Mouse (Mus musculus): ENCODE results near the gene Akt3. TPM values are rescaled to one million over a fixed set of nuclear protein-coding genes. Genes with fewer than 3 reads are reported as not detected.

Gene Akt3
- polyA plus RNA-seq, 1 experiment, result 15.1 TPM

GRCm38 (mm10) chr1:177019668-177020067, 238.3 kb downstream of the Akt3 start:
- 92% methylated on average over 5 of the region's 5 CpGs for WGBS
- DNase-seq, result no peak
- Histone ChIP-seq H3K4me1 (ENCODE audit: control insufficient read depth, insufficient read depth, low read length) (peaks cover 7% of the 10 kb centered on the region; the same call in 1 of the 2 replicates), H3K4me3 (replicated peaks; ENCODE audit: extremely low read depth, low read depth, low read length) (no peak overlapping the region)
- no peak for TF ChIP-seq POLR2A (IDR thresholded peaks at IDR 0.05; ENCODE audit: borderline replicate concordance, extremely low read depth, low read depth, low read length)
- no peak for TF ChIP-seq CTCF (IDR thresholded peaks at IDR 0.05; ENCODE audit: insufficient read depth, low read length)

- H3K4me3 ChIP-seq (replicated peaks; ENCODE audit: extremely low read depth, low read depth, low read length), result no peak overlapping the region
- peaks cover 14% of the 10 kb centered on the region for H3K4me1 ChIP-seq (ENCODE audit: control insufficient read depth, insufficient read depth, low read length)
- no peak for TF ChIP-seq CTCF (IDR thresholded peaks at IDR 0.05; ENCODE audit: insufficient read depth, low read length)
- TF ChIP-seq POLR2A (IDR thresholded peaks at IDR 0.05; ENCODE audit: borderline replicate concordance, extremely low read depth, low read depth, low read length), result no peak
- DNase-seq, result no peak
- 89% methylated on average over 1 of the region's 1 CpGs for WGBS
These were observed 239.3 kb downstream of the Akt3 start for GRCm38 (mm10) chr1:177018750-177019149.

- no peak for DNase-seq
- 76% methylated on average over 2 of the region's 2 CpGs for WGBS
- no peak for TF ChIP-seq POLR2A (IDR thresholded peaks at IDR 0.05; ENCODE audit: borderline replicate concordance, extremely low read depth, low read depth, low read length)
- TF ChIP-seq CTCF (IDR thresholded peaks at IDR 0.05; ENCODE audit: insufficient read depth, low read length), result no peak
- H3K4me3 ChIP-seq (replicated peaks; ENCODE audit: extremely low read depth, low read depth, low read length), result no peak overlapping the region
- H3K4me1 ChIP-seq (ENCODE audit: control insufficient read depth, insufficient read depth, low read length), result peaks cover 14% of the 10 kb centered on the region
These were observed 241.3 kb downstream of the Akt3 start for GRCm38 (mm10) chr1:177016729-177017128.

GRCm38 (mm10) chr1:177015917-177016316, 242.1 kb downstream of the Akt3 start:
- TF ChIP-seq CTCF (IDR thresholded peaks at IDR 0.05; ENCODE audit: insufficient read depth, low read length) (no peak), POLR2A (IDR thresholded peaks at IDR 0.05; ENCODE audit: borderline replicate concordance, extremely low read depth, low read depth, low read length) (no peak)
- 62% methylated on average over 3 of the region's 3 CpGs for WGBS
- Histone ChIP-seq H3K4me1 (ENCODE audit: control insufficient read depth, insufficient read depth, low read length) (peaks cover 14% of the 10 kb centered on the region), H3K4me3 (replicated peaks; ENCODE audit: extremely low read depth, low read depth, low read length) (no peak overlapping the region)
- no peak for DNase-seq

GRCm38 (mm10) chr1:177014921-177015439, 243.0 kb downstream of the Akt3 start:
- DNase-seq, result no peak
- no peak for TF ChIP-seq CTCF (IDR thresholded peaks at IDR 0.05; ENCODE audit: insufficient read depth, low read length)
- TF ChIP-seq POLR2A (IDR thresholded peaks at IDR 0.05; ENCODE audit: borderline replicate concordance, extremely low read depth, low read depth, low read length), result no peak
- 51% methylated on average over 6 of the region's 6 CpGs for WGBS

GRCm38 (mm10) chr1:177014346-177014745, 243.7 kb downstream of the Akt3 start:
- no peak for DNase-seq
- H3K4me3 ChIP-seq (replicated peaks; ENCODE audit: extremely low read depth, low read depth, low read length), result no peak overlapping the region
- H3K4me1 ChIP-seq (ENCODE audit: control insufficient read depth, insufficient read depth, low read length), result peaks cover 14% of the 10 kb centered on the region
- 26% methylated on average over 2 of the region's 2 CpGs for WGBS
- TF ChIP-seq POLR2A (IDR thresholded peaks at IDR 0.05; ENCODE audit: borderline replicate concordance, extremely low read depth, low read depth, low read length), result no peak
- TF ChIP-seq CTCF (IDR thresholded peaks at IDR 0.05; ENCODE audit: insufficient read depth, low read length), result no peak

More at GRCm38 (mm10) chr1:177014921-177015439, 243.0 kb downstream of the Akt3 start:
- H3K4me1 ChIP-seq (ENCODE audit: control insufficient read depth, insufficient read depth, low read length), result peaks cover 14% of the 10 kb centered on the region
- no peak overlapping the region for H3K4me3 ChIP-seq (replicated peaks; ENCODE audit: extremely low read depth, low read depth, low read length)

GRCm38 (mm10) chr1:177013776-177014175, 244.2 kb downstream of the Akt3 start:
- peaks cover 14% of the 10 kb centered on the region for H3K4me1 ChIP-seq (ENCODE audit: control insufficient read depth, insufficient read depth, low read length)
- no peak overlapping the region for H3K4me3 ChIP-seq (replicated peaks; ENCODE audit: extremely low read depth, low read depth, low read length)
- DNase-seq, result no peak
- TF ChIP-seq POLR2A (IDR thresholded peaks at IDR 0.05; ENCODE audit: borderline replicate concordance, extremely low read depth, low read depth, low read length) (no peak), CTCF (IDR thresholded peaks at IDR 0.05; ENCODE audit: insufficient read depth, low read length) (no peak)
- WGBS, result 69% methylated on average over 3 of the region's 3 CpGs

GRCm38 (mm10) chr1:177013313-177013712, 244.7 kb downstream of the Akt3 start:
- peaks cover 14% of the 10 kb centered on the region for H3K4me1 ChIP-seq (ENCODE audit: control insufficient read depth, insufficient read depth, low read length)
- no peak for DNase-seq
- 68% methylated on average over 1 of the region's 1 CpGs for WGBS
- H3K4me3 ChIP-seq (replicated peaks; ENCODE audit: extremely low read depth, low read depth, low read length), result no peak overlapping the region
- TF ChIP-seq CTCF (IDR thresholded peaks at IDR 0.05; ENCODE audit: insufficient read depth, low read length) (no peak), POLR2A (IDR thresholded peaks at IDR 0.05; ENCODE audit: borderline replicate concordance, extremely low read depth, low read depth, low read length) (no peak)

GRCm38 (mm10) chr1:177012774-177013173, 245.2 kb downstream of the Akt3 start:
- TF ChIP-seq POLR2A (IDR thresholded peaks at IDR 0.05; ENCODE audit: borderline replicate concordance, extremely low read depth, low read depth, low read length) (no peak), CTCF (IDR thresholded peaks at IDR 0.05; ENCODE audit: insufficient read depth, low read length) (no peak)
- peaks cover 14% of the 10 kb centered on the region for H3K4me1 ChIP-seq (ENCODE audit: control insufficient read depth, insufficient read depth, low read length)
- no peak overlapping the region for H3K4me3 ChIP-seq (replicated peaks; ENCODE audit: extremely low read depth, low read depth, low read length)
- no peak for DNase-seq
- WGBS, result 76% methylated on average over 3 of the region's 3 CpGs

- Histone ChIP-seq H3K4me1 (ENCODE audit: control insufficient read depth, insufficient read depth, low read length) (peaks cover 14% of the 10 kb centered on the region), H3K4me3 (replicated peaks; ENCODE audit: extremely low read depth, low read depth, low read length) (no peak overlapping the region)
- DNase-seq, result no peak
- 84% methylated on average over 13 of the region's 13 CpGs for WGBS
- no peak for TF ChIP-seq POLR2A (IDR thresholded peaks at IDR 0.05; ENCODE audit: borderline replicate concordance, extremely low read depth, low read depth, low read length)
- TF ChIP-seq CTCF (IDR thresholded peaks at IDR 0.05; ENCODE audit: insufficient read depth, low read length), result no peak
These were observed 246.3 kb downstream of the Akt3 start for GRCm38 (mm10) chr1:177011688-177012087.

Data from lung, adult 2 months (tissue).